Mouse (Mus musculus) kidney, adult 2 months (tissue): Measurements from ENCODE around the gene Prdm12.

Experiments
- CTCF ChIP-seq: fragments of 200-500 bp; conservative IDR thresholded peaks from 2 replicates; pipeline ENCODE4 v1.5.1; 2011; ENCODE audit warnings: low read depth, mild to moderate bottlenecking, control low read depth, low read length, moderate library complexity, mixed read lengths; ENCODE audit not compliant: insufficient read depth, insufficient read length
- POLR2A ChIP-seq: fragments of 200-500 bp; IDR thresholded peaks from one replicate; pipeline ENCODE4 v1.6.1; 2011; ENCODE audit warnings: low read depth, low read length, control low read depth

- TF ChIP-seq CTCF (no peak), POLR2A (no peak)
Measured at GRCm38 (mm10) chr2:31638581-31639465, 1.0 kb upstream of the Prdm12 start.
